Mouse (Mus musculus) layer of hippocampus, postnatal 14 days (tissue): ENCODE results near the gene 1700029H14Rik. TPM values are rescaled to one million over a fixed set of nuclear protein-coding genes. Genes with fewer than 3 reads are reported as not detected.

Source experiments
- DNase-seq, 2 experiments: peaks; one replicate each; pipeline ENCODE4 v3.0.0; 2021 to 2022; ENCODE audit warnings: low spot score in 2 of 2, mixed read lengths in 1 of 2
- long read RNA-seq, 2 experiments: library from polyadenylated mRNA; stranded (forward); transcript quantifications; one replicate each; pipeline ENCODE4 v2.0.0; 2021
- total RNA-seq, 2 experiments: library from RNA; stranded (reverse); gene quantifications; 2 replicates each; pipeline ENCODE4 v1.2.3; 2021

The 1700029H14Rik gene
- 1 to 10 TPM in 1 of 2 experiments, under 1 TPM in 1; 0.41 to 1.3 TPM for total RNA-seq
- long read RNA-seq, experiment 1, result 0 reads
- long read RNA-seq, experiment 2, result 0 reads

GRCm38 (mm10) chr8:13562118-13562517 is at the start of gene 1700029H14Rik:
Gene 1700029H14Rik, minus strand, starts transcription at chr8:13562461.
- DNase-seq, result no peak

GRCm38 (mm10) chr8:13611702-13612101 is 49.4 kb upstream of the 1700029H14Rik start:
- DNase-seq, result no peak

- DNase-seq, result no peak
These were observed 47.7 kb upstream of the 1700029H14Rik start for GRCm38 (mm10) chr8:13609971-13610370.

- no peak for DNase-seq
These were observed 46.7 kb upstream of the 1700029H14Rik start for GRCm38 (mm10) chr8:13608946-13609345.

- DNase-seq, result no peak
These were observed 43.7 kb upstream of the 1700029H14Rik start for GRCm38 (mm10) chr8:13605920-13606480.

- DNase-seq, result peak; percentile 57 to 59
These were observed 40.4 kb upstream of the 1700029H14Rik start for GRCm38 (mm10) chr8:13602621-13603020.

GRCm38 (mm10) chr8:13601166-13601565 is 38.9 kb upstream of the 1700029H14Rik start:
- DNase-seq, result no peak

- DNase-seq, result no peak
These were observed 38.5 kb upstream of the 1700029H14Rik start for GRCm38 (mm10) chr8:13600716-13601115.

GRCm38 (mm10) chr8:13600204-13600603 is 37.9 kb upstream of the 1700029H14Rik start:
- no peak for DNase-seq

- DNase-seq, result no peak
These were observed 35.5 kb upstream of the 1700029H14Rik start for GRCm38 (mm10) chr8:13597777-13598176.

GRCm38 (mm10) chr8:13595861-13596260 is 33.6 kb upstream of the 1700029H14Rik start:
- DNase-seq, result no peak

GRCm38 (mm10) chr8:13594884-13595323 is 32.6 kb upstream of the 1700029H14Rik start:
- peak; percentile 26 to 36 for DNase-seq

- no peak for DNase-seq
These were observed 31.1 kb upstream of the 1700029H14Rik start for GRCm38 (mm10) chr8:13593340-13593739.

GRCm38 (mm10) chr8:13591246-13591645 is 29.0 kb upstream of the 1700029H14Rik start:
- DNase-seq, result no peak

- DNase-seq, result no peak
These were observed 26.8 kb upstream of the 1700029H14Rik start for GRCm38 (mm10) chr8:13589071-13589470.

GRCm38 (mm10) chr8:13584652-13585051 is 22.4 kb upstream of the 1700029H14Rik start:
- no peak for DNase-seq

- DNase-seq, result no peak
These were observed 15.6 kb upstream of the 1700029H14Rik start for GRCm38 (mm10) chr8:13577869-13578268.

GRCm38 (mm10) chr8:13571999-13572398 is 9.7 kb upstream of the 1700029H14Rik start:
- no peak for DNase-seq

GRCm38 (mm10) chr8:13557526-13557925 is 4.7 kb downstream of the 1700029H14Rik start:
- DNase-seq, result no peak

- no peak for DNase-seq
These were observed 10.8 kb downstream of the 1700029H14Rik start for GRCm38 (mm10) chr8:13551574-13551830.

- peak; percentile 88 to 95 for DNase-seq
These were observed 11.3 kb downstream of the 1700029H14Rik start for GRCm38 (mm10) chr8:13550718-13551573.

- peak; percentile 27 to 61 for DNase-seq
These were observed 13.4 kb downstream of the 1700029H14Rik start for GRCm38 (mm10) chr8:13548831-13549230.

GRCm38 (mm10) chr8:13548235-13548634 is 14.0 kb downstream of the 1700029H14Rik start:
- peak; percentile 46 to 57 for DNase-seq
